Mouse (Mus musculus): ENCODE results near the gene Clip2. TPM values are rescaled to one million over a fixed set of nuclear protein-coding genes. Genes with fewer than 3 reads are reported as not detected.
A peak's percentile ranks its signal among the peaks of the same experiment; 100 is the strongest.

Gene Clip2
- polyA plus RNA-seq, 1 experiment from 2014 or later = 4.6 TPM

DNA sequence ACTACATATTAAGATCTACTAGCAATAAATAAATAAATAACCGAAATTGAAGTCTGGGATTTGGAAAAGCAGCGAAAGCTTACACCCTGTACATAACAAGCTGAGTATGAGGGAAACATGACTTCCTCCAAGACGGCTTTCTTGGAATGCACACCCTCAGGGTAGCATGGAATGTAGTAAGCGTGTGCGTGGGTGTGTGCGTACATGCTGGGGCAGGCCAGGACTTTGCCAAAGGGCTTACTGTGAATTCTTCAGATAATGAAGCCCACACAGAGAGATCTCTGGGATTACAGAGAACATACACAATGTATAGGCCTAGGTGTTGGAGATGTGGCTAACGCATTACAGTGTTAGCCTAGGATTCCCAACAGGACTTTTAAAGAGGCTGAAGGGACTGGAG is 25.3 kb upstream of the Clip2 start:
- peaks cover 8% of the 10 kb centered on the region for H3K4me1 ChIP-seq
- no peak for ATAC-seq (ENCODE audit: borderline replicate concordance, extremely low read depth, low FRiP score, low TSS enrichment)
- H3K4me3 ChIP-seq = no peak overlapping the region
- H3K9ac ChIP-seq = no peak overlapping the region
- no peaks in the 10 kb centered on the region for H3K27me3 ChIP-seq
- WGBS = 74% methylated on average over 7 of the region's 7 CpGs
- H3K9me3 ChIP-seq = no peaks in the 10 kb centered on the region
- no peaks in the 10 kb centered on the region for H3K36me3 ChIP-seq
- H3K27ac ChIP-seq = no peak overlapping the region
- no peak overlapping the region for H3K4me2 ChIP-seq

DNA sequence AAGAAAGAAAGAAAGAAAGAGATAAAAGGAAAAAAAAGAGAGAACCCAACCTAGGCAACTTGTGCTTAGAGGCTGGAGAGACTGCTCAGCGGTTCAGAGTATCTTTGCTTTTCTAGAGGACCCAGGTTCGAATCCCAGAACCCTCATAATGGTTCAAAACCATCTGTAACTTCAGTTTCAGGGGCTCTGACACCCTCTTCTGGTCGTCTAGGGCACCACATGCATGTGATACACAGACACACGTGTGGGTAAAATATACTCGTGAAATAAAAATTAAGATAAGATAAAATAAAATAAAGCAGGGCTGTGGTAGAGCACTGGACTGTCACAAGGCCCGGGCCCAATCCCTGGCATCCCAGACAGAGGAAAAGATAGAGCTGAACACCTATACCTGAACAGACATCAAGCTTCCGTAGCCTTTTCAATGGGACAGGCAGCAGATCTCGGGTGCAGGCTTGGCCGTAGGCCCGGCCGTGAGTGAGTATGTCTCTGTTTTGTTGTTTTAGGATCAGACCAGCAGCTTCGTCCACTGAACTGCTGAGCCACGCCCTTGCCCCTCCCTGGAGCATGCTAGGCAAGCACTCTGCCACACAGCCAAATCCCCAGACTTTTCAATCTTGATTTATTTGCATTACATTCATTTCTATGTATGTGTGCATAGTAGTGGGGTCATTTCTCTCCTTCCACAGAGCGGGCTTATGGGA is 24.4 kb upstream of the Clip2 start:
- Histone ChIP-seq H3K27me3 (no peaks in the 10 kb centered on the region), H3K27ac (no peak overlapping the region), H3K4me2 (no peak overlapping the region), H3K36me3 (no peaks in the 10 kb centered on the region), H3K9me3 (no peaks in the 10 kb centered on the region), H3K4me1 (peaks cover 10% of the 10 kb centered on the region), H3K9ac (no peak overlapping the region), H3K4me3 (no peak overlapping the region)
- 72% methylated on average over 14 of the region's 14 CpGs for WGBS
- no peak for ATAC-seq (ENCODE audit: borderline replicate concordance, extremely low read depth, low FRiP score, low TSS enrichment)

DNA sequence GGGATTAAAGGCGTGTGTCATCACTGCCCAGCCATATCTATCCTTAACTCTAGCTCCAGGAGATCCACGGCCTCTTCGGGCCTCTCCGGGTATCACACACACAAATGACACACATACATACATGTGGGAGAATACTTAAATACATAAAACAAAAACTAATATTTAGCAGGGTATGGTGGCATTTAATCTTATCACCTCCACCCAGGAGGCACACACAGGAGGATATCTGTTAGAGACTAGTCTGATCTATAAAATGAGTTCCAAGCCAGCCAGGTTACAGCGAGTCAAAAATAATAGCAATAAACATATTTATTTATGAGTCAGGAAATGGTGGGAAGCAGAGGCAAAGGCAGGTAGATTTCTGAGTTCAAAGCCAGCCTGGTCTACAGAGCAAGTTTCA is 23.6 kb upstream of the Clip2 start:
- Histone ChIP-seq H3K27me3 (no peaks in the 10 kb centered on the region), H3K9ac (no peak overlapping the region), H3K4me3 (no peak overlapping the region), H3K4me2 (no peak overlapping the region), H3K9me3 (no peaks in the 10 kb centered on the region), H3K4me1 (peaks cover 10% of the 10 kb centered on the region), H3K27ac (no peak overlapping the region), H3K36me3 (no peaks in the 10 kb centered on the region)
- 91% methylated on average over 5 of the region's 5 CpGs for WGBS
- no peak for ATAC-seq (ENCODE audit: borderline replicate concordance, extremely low read depth, low FRiP score, low TSS enrichment)

DNA sequence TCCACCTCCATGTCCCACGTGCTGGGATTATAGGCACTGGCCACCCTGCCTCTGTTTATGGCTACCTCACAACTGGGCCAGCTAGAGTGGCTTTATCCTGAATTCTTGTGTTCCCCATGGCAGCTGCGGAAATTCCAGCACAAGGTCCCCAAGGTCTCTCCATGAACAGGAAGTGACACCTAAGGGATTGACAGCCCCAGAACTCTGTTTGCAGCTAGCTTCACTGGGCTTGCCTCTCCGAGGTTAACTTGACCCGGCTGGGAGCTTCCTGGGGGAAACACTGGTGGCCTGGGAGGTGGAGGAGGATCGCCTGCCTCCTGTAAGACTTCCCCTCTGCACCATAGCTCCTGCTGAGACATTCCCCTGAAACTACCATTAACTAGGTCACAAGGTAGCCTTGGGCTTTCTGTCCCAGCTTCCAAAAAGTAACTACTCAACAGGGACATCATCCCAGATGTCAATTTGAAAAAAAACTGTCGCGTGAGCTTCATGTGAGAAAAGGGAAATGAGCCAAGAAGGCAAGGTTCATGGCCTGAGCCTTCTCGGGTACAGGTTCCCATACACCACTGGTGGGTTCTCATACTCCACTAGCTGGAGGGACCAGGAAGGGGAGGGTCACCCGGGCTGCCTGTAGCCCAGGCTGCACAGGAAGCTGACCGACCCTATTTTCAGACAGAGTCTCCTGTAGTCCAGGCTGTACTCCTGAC is 20.4 kb upstream of the Clip2 start:
- ATAC-seq (ENCODE audit: borderline replicate concordance, extremely low read depth, low FRiP score, low TSS enrichment) = no peak
- 28% methylated on average over 10 of the region's 10 CpGs for WGBS

DNA sequence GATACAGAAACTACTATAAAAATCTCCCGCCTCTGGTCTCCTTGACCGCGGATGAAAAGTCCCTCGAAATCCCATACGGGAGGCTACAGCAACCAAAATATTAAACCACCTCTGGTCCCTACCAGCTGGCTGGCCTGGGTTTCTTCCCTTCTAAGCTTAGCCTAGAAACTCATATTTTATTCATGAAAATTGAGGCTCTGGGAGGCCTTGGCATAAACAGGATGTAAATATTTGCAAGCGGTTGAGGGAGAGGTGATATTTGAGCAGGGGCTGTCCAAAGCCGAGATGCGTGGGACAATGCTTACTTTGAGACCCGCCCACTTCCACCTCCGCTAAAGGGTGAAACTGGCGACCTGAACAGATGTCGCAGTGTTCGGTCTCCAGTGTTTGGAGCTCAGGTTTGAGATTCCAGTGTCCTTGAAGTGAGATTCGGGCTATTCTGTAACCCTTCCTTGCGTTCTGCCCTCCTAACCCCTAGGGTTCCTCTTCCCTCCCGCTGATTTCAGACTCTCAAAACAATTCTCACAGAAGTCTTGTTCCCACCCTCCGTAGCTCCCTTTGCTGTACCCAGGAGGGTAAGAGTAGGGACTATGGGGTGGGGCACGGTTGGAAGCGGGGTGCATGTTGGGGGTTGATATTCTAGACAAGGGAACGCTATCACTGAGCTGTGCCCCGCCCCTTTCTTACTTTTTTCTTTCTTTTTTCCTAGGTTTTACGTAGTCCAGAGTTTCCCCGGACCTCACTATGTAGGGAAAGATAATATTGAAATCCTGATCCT is 19.7 kb upstream of the Clip2 start:
- H3K27me3 ChIP-seq = no peaks in the 10 kb centered on the region
- peak overlapping the region; percentile 95 for H3K27ac ChIP-seq
- H3K36me3 ChIP-seq = no peaks in the 10 kb centered on the region
- peak overlapping the region; percentile 48 for H3K9ac ChIP-seq
- ATAC-seq (ENCODE audit: borderline replicate concordance, extremely low read depth, low FRiP score, low TSS enrichment) = peak; percentile 74
- H3K4me1 ChIP-seq = peaks cover 20% of the 10 kb centered on the region
- no peaks in the 10 kb centered on the region for H3K9me3 ChIP-seq
- H3K4me3 ChIP-seq = peak overlapping the region; percentile 48
- WGBS = under 1% methylated on average over 23 of the region's 23 CpGs
- peak overlapping the region; percentile 78 for H3K4me2 ChIP-seq

More for the DNA sequence above, 20.4 kb upstream of the Clip2 start:
- Histone ChIP-seq H3K4me3 (peak overlapping the region; percentile 48), H3K4me1 (peaks cover 20% of the 10 kb centered on the region), H3K27ac (peak overlapping the region; percentile 95), H3K27me3 (no peaks in the 10 kb centered on the region), H3K9ac (peak overlapping the region; percentile 48; the same call in 1 of the 2 replicates), H3K9me3 (no peaks in the 10 kb centered on the region), H3K36me3 (no peaks in the 10 kb centered on the region), H3K4me2 (peak overlapping the region; percentile 78)

DNA sequence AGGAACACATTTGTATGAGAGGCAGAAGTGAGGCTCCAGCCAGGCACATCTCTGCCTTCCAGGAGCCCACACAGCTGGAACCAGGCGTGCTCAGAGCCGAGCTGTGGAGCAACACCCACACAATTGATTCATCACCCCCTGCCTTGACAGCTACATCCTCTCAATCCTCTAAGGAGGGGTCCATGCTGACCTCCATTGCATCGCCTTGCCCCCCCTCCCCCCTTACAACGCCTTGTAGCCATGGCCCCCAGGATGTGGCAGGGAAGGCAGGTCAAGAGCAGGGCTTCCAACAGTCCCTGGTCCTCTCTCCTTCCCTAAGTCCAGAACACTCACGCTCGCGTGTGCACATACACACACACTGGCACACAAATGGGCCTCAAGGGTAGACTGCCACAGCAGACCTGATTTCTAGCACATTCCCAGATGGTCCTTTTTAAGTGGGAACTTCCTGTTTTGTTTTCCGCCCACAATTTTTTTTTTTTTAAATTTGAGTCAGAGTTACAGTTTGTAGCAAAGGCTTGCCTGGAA is 16.8 kb upstream of the Clip2 start:
- WGBS = 35% methylated on average over 8 of the region's 8 CpGs
- ATAC-seq (ENCODE audit: borderline replicate concordance, extremely low read depth, low FRiP score, low TSS enrichment) = peak; percentile 27; the same call in 1 of the 2 replicates

DNA sequence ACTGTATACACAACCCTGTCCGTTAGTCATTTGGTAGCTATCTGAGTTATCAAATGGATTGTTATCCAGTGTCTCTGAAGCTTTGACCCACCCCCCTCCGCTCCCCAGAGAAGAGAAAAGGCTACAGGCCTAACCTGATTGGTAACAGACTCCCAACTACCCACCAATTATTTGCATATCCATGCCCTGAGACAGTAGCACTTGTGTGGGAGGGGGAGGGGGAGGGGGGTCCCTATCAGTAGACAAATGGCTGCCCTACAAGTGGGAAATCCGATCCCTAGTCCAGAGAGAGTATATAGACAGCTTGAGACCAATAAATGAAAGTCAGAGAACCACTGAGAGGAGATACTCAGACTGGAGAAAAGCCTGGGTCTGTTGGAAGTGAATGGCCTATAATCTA is 15.8 kb upstream of the Clip2 start:
- H3K4me3 ChIP-seq = no peak overlapping the region
- H3K9me3 ChIP-seq = no peaks in the 10 kb centered on the region
- no peak for ATAC-seq (ENCODE audit: borderline replicate concordance, extremely low read depth, low FRiP score, low TSS enrichment)
- H3K36me3 ChIP-seq = no peaks in the 10 kb centered on the region
- no peak overlapping the region for H3K9ac ChIP-seq
- peaks cover 16% of the 10 kb centered on the region for H3K4me1 ChIP-seq
- H3K4me2 ChIP-seq = no peak overlapping the region
- H3K27me3 ChIP-seq = no peaks in the 10 kb centered on the region
- 64% methylated on average over 3 of the region's 3 CpGs for WGBS
- H3K27ac ChIP-seq = no peak overlapping the region

More for the DNA sequence above, 16.8 kb upstream of the Clip2 start:
- Histone ChIP-seq H3K36me3 (no peaks in the 10 kb centered on the region), H3K9me3 (no peaks in the 10 kb centered on the region), H3K9ac (no peak overlapping the region), H3K27ac (peak overlapping the region; percentile 83), H3K27me3 (no peaks in the 10 kb centered on the region), H3K4me2 (no peak overlapping the region), H3K4me1 (peaks cover 20% of the 10 kb centered on the region), H3K4me3 (no peak overlapping the region)

DNA sequence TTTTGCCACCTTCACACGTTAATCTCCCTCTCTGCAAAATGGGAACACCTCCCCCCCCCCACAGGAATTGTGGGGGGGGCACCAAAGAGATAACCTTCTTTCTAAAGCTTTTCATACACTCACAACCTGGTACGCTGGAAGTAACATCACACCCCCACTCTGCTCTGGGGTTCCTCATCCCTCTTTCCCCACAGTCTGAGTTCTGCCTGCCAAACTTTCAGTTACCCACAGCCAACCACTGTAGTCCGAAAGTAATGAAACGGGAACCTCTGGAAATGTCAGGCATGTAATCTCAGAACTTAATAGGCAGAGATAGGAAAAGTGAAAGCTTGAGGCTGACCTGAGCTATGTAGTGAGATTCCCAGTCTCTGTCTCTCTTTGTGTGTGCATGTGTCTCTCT is 15.2 kb upstream of the Clip2 start:
- Histone ChIP-seq H3K9ac (no peak overlapping the region), H3K4me1 (peaks cover 11% of the 10 kb centered on the region), H3K36me3 (no peaks in the 10 kb centered on the region), H3K27ac (no peak overlapping the region), H3K27me3 (no peaks in the 10 kb centered on the region), H3K4me3 (no peak overlapping the region), H3K9me3 (no peaks in the 10 kb centered on the region), H3K4me2 (no peak overlapping the region)
- 74% methylated on average over 4 of the region's 4 CpGs for WGBS
- no peak for ATAC-seq (ENCODE audit: borderline replicate concordance, extremely low read depth, low FRiP score, low TSS enrichment)

DNA sequence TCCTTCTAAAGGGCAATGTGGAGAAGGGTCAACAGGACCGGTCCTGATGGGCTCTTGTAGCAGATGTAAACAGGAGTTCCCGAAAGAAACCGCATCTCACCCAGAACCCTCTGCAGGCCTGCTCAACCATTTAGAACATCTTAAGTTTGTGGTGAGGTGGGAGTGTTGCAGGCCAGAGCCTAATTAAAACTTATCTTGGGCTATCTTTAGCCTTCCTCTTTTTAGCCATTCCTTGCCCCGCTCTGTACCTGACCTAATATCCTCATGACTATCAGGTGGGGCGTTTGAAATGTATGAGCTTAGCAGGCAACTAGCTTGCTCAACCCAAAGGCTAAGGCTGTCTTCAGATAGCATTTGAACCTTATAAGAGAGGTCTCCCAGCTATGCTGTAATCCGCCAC is 13.5 kb upstream of the Clip2 start:
- H3K36me3 ChIP-seq = no peaks in the 10 kb centered on the region
- H3K4me3 ChIP-seq = no peak overlapping the region
- H3K9ac ChIP-seq = no peak overlapping the region
- 83% methylated on average over 6 of the region's 6 CpGs for WGBS
- no peaks in the 10 kb centered on the region for H3K27me3 ChIP-seq
- no peak overlapping the region for H3K27ac ChIP-seq
- no peak for ATAC-seq (ENCODE audit: borderline replicate concordance, extremely low read depth, low FRiP score, low TSS enrichment)
- H3K9me3 ChIP-seq = no peaks in the 10 kb centered on the region
- H3K4me1 ChIP-seq = peaks cover 9% of the 10 kb centered on the region
- H3K4me2 ChIP-seq = no peak overlapping the region

DNA sequence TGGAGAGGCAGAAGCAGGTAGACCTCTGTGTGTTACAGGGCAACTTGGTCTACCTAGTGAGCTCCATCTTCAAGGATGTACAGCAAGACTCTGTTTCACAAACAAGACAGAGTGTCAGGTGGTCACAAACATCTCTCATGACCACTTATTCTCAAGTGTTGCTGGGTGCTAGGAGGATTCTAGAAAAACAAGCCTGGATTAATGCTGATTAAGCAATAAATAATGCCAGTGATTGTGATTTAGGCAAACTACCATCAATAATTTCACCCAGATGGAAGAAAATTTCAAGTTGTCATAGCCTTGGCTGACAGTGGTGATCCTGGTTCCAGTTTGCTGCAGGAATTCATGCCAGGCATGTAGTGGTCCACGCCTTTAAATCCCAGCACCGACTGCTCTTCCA is 12.0 kb upstream of the Clip2 start:
- Histone ChIP-seq H3K9me3 (no peaks in the 10 kb centered on the region), H3K4me3 (no peak overlapping the region), H3K4me1 (peaks cover 7% of the 10 kb centered on the region), H3K36me3 (no peaks in the 10 kb centered on the region), H3K9ac (no peak overlapping the region), H3K4me2 (no peak overlapping the region), H3K27me3 (no peaks in the 10 kb centered on the region), H3K27ac (no peak overlapping the region)
- ATAC-seq (ENCODE audit: borderline replicate concordance, extremely low read depth, low FRiP score, low TSS enrichment) = no peak
- 96% methylated on average over 2 of the region's 2 CpGs for WGBS

DNA sequence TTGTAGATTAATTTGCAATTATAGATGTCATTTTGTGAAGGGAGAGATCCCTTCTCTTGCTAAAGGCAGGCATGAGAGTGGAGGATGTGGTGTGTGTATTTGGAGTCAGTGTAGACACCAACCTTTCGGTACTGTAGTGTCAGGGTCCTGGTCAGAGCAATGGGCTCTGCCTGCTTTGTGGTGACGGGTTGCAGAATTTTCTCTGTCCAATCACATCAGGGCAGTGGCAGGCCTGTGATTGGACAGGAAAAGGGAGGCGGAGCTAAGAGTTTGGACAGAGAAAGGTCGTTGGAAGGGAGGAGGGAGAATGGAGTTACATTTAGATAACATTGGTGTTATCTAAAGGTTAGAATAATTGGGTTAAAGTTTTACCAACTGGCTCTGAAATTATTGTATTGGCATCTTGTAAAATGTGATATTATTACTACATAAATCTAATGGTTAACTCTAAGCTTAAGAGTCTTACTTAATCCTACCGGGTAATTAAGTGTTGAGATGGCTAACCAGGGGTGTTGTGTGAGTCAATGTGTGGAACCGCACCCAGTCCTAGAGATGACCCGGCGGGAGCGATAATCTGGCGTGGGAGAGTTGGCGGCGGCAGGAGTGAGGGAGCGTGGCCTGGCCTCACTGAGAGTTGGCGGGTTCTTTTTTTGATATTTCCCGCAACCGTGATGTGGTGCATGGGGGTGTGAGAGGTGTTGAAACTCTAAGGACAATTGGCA is 8.4 kb upstream of the Clip2 start:
- WGBS = 74% methylated on average over 16 of the region's 16 CpGs
- H3K27ac ChIP-seq = no peak overlapping the region
- H3K4me1 ChIP-seq = peaks cover 6% of the 10 kb centered on the region
- H3K36me3 ChIP-seq = no peaks in the 10 kb centered on the region
- H3K4me2 ChIP-seq = no peak overlapping the region
- no peak overlapping the region for H3K4me3 ChIP-seq
- H3K9me3 ChIP-seq = no peaks in the 10 kb centered on the region
- H3K27me3 ChIP-seq = no peaks in the 10 kb centered on the region
- H3K9ac ChIP-seq = no peak overlapping the region
- ATAC-seq (ENCODE audit: borderline replicate concordance, extremely low read depth, low FRiP score, low TSS enrichment) = no peak

All from lung, embryonic 15.5 days (tissue).